ENCODE assay signal across 12 mouse cellular contexts in genomic region chr3:103735776-103736600, GRCm38 (mm10). TPM values are rescaled to one million over a fixed set of nuclear protein-coding genes. Genes with fewer than 3 reads are reported as not detected.
DNase-seq lines count a peak whose midpoint lies in the region; ATAC-seq and TF ChIP-seq lines count a peak whose summit lies in the region.
"Had no signal": no experiment of that assay in that cellular context is flagged by ENCODE, and none has a peak within 500 bp of the region (broad histone marks: within the 10 kb centered on the region; RNA-seq: fewer than 3 reads in every experiment).

No protein-coding gene starts in this region.

- WGBS in forebrain, embryonic 14.5 days: 83% methylated on average over 28 of the region's 28 CpGs
- WGBS in forebrain, embryonic 13.5 days: 81% methylated on average over 28 of the region's 28 CpGs
- 83% methylated on average over 28 of the region's 28 CpGs for WGBS in liver, embryonic 11.5 days
- WGBS in liver, postnatal 0 days (ENCODE audit: insufficient replicate concordance): 88% methylated on average over 28 of the region's 28 CpGs
- 60% methylated on average over 28 of the region's 28 CpGs for WGBS in intestine, embryonic 14.5 days
- 77% methylated on average over 28 of the region's 28 CpGs for WGBS in olfactory bulb, adult 2 months

- H3K27me3 ChIP-seq in forebrain, embryonic 14.5 days (replicated peaks; ENCODE audit: control insufficient read depth, insufficient read depth, low read length): no peaks in the 10 kb centered on the region
- 0 out of 2 replicates have a peak, but pooled peaks cover 4% of the 10 kb centered on the region for H3K27me3 ChIP-seq in forebrain, embryonic 13.5 days
- no peaks in the 10 kb centered on the region for H3K27me3 ChIP-seq in liver, embryonic 11.5 days (replicated peaks; ENCODE audit: control insufficient read depth, insufficient read depth, low read length)
- H3K27me3 ChIP-seq in liver, postnatal 0 days (ENCODE audit: insufficient read depth, low read length): no peaks in the 10 kb centered on the region
- no peaks in the 10 kb centered on the region for H3K27me3 ChIP-seq in intestine, embryonic 14.5 days (replicated peaks; ENCODE audit: control insufficient read depth, insufficient read depth, low read length)
- H3K27me3 ChIP-seq: megakaryocyte, embryonic 14.5 days had no signal

- TF ChIP-seq POLR2A in olfactory bulb, adult 2 months (IDR thresholded peaks at IDR 0.05; ENCODE audit: insufficient read depth, low read depth, low read length): no peak

- H3K27ac ChIP-seq in forebrain, embryonic 14.5 days (ENCODE audit: low read depth, low read length): no peak overlapping the region
- no peak overlapping the region for H3K27ac ChIP-seq in forebrain, embryonic 13.5 days
- H3K27ac ChIP-seq in liver, embryonic 11.5 days (ENCODE audit: low read depth, low read length): no peak overlapping the region
- H3K27ac ChIP-seq in liver, postnatal 0 days (ENCODE audit: low read depth): no peak overlapping the region
- peak overlapping the region; percentile 98 for H3K27ac ChIP-seq in intestine, embryonic 14.5 days (ENCODE audit: low read depth)
- peak overlapping the region; percentile 96 for H3K27ac ChIP-seq in olfactory bulb, adult 2 months (ENCODE audit: insufficient read depth, low read depth, low read length)

- H3K9ac ChIP-seq in forebrain, embryonic 14.5 days (ENCODE audit: low read length): peak overlapping the region; percentile 21; the same call in 1 of the 2 replicates
- H3K9ac ChIP-seq in forebrain, embryonic 13.5 days: no peak overlapping the region
- H3K9ac ChIP-seq in liver, embryonic 11.5 days (ENCODE audit: low read depth, low read length): no peak overlapping the region
- no peak overlapping the region for H3K9ac ChIP-seq in liver, postnatal 0 days (replicated peaks)
- H3K9ac ChIP-seq in intestine, embryonic 14.5 days (ENCODE audit: low read length): peak overlapping the region; percentile 49

- no peak overlapping the region for H3K4me3 ChIP-seq in forebrain, embryonic 14.5 days (ENCODE audit: low read depth, low read length)
- H3K4me3 ChIP-seq in forebrain, embryonic 13.5 days: no peak overlapping the region
- H3K4me3 ChIP-seq in liver, embryonic 11.5 days (ENCODE audit: low read depth, low read length): no peak overlapping the region
- H3K4me3 ChIP-seq in liver, postnatal 0 days (ENCODE audit: low read depth, low read length): no peak overlapping the region
- H3K4me3 ChIP-seq in intestine, embryonic 14.5 days (ENCODE audit: low read depth, low read length): peak overlapping the region; percentile 37
- no peak overlapping the region for H3K4me3 ChIP-seq in olfactory bulb, adult 2 months (ENCODE audit: insufficient read depth, low read depth, low read length)
- H3K4me3 ChIP-seq: megakaryocyte, embryonic 14.5 days had no signal

- H3K36me3 ChIP-seq in forebrain, embryonic 14.5 days (ENCODE audit: control insufficient read depth, insufficient read depth, low read length): no peaks in the 10 kb centered on the region
- peaks cover 5% of the 10 kb centered on the region for H3K36me3 ChIP-seq in forebrain, embryonic 13.5 days (ENCODE audit: poor library complexity, severe bottlenecking)
- no peaks in the 10 kb centered on the region; the same call in none of the 2 replicates for H3K36me3 ChIP-seq in liver, embryonic 11.5 days (ENCODE audit: control insufficient read depth, insufficient read depth, low read length)
- H3K36me3 ChIP-seq in liver, postnatal 0 days (replicated peaks; ENCODE audit: insufficient read depth, low read length): peaks cover 14% of the 10 kb centered on the region
- no peaks in the 10 kb centered on the region for H3K36me3 ChIP-seq in intestine, embryonic 14.5 days (ENCODE audit: control insufficient read depth, insufficient read depth, low read length)

- TF ChIP-seq CTCF in liver, postnatal 0 days (IDR thresholded peaks at IDR 0.05; ENCODE audit: low read depth): no peak
- TF ChIP-seq CTCF in olfactory bulb, adult 2 months (IDR thresholded peaks at IDR 0.05; ENCODE audit: insufficient read depth, low read depth, low read length): no peak

- ATAC-seq in forebrain, embryonic 14.5 days: no peak
- no peak for ATAC-seq in forebrain, embryonic 13.5 days
- ATAC-seq in liver, embryonic 11.5 days (replicated peaks; ENCODE audit: low FRiP score): no peak
- no peak for ATAC-seq in liver, postnatal 0 days
- no peak for ATAC-seq in intestine, embryonic 14.5 days (replicated peaks; ENCODE audit: low FRiP score, low TSS enrichment, low read depth)

- no peak for DNase-seq in forebrain, embryonic 14.5 days (ENCODE audit: low spot score)
- DNase-seq in liver, embryonic 11.5 days (ENCODE audit: low spot score): no peak
- DNase-seq in liver, postnatal 0 days: no peak
- DNase-seq in intestine, embryonic 14.5 days (ENCODE audit: low spot score): no peak
- DNase-seq in frontal cortex, adult 2 months (ENCODE audit: extremely low spot score in 1 of 2, low spot score in 1 of 2): no peak
- no peak for DNase-seq in right cerebral cortex, postnatal 36 days (ENCODE audit: low spot score in 2 of 2)
- DNase-seq: layer of hippocampus, postnatal 36 days; right cerebral cortex, postnatal 25 days had no signal

- no peak overlapping the region for H3K4me2 ChIP-seq in forebrain, embryonic 14.5 days (ENCODE audit: low read length)
- no peak overlapping the region for H3K4me2 ChIP-seq in forebrain, embryonic 13.5 days
- peak overlapping the region; percentile 67 for H3K4me2 ChIP-seq in liver, embryonic 11.5 days
- H3K4me2 ChIP-seq in liver, postnatal 0 days (ENCODE audit: low read depth, low read length): no peak overlapping the region
- peak overlapping the region; percentile 69 for H3K4me2 ChIP-seq in intestine, embryonic 14.5 days (ENCODE audit: low read length)

- TF ChIP-seq EP300 in liver, postnatal 0 days (IDR thresholded peaks at IDR 0.05; ENCODE audit: low read depth): no peak

- H3K4me1 ChIP-seq in forebrain, embryonic 14.5 days (ENCODE audit: control insufficient read depth, insufficient read depth, low read length): peaks cover 42% of the 10 kb centered on the region
- peaks cover 56% of the 10 kb centered on the region for H3K4me1 ChIP-seq in forebrain, embryonic 13.5 days
- H3K4me1 ChIP-seq in liver, embryonic 11.5 days (replicated peaks; ENCODE audit: control insufficient read depth, insufficient read depth, low read length): peaks cover 14% of the 10 kb centered on the region
- peaks cover 11% of the 10 kb centered on the region for H3K4me1 ChIP-seq in liver, postnatal 0 days (ENCODE audit: insufficient read depth)
- peaks cover 43% of the 10 kb centered on the region for H3K4me1 ChIP-seq in intestine, embryonic 14.5 days (replicated peaks; ENCODE audit: control insufficient read depth, insufficient read depth, low read length)
- H3K4me1 ChIP-seq in olfactory bulb, adult 2 months (ENCODE audit: control insufficient read depth, insufficient read depth, low read length): peaks cover 54% of the 10 kb centered on the region

- H3K9me3 ChIP-seq in forebrain, embryonic 14.5 days (replicated peaks; ENCODE audit: control insufficient read depth, low read length): no peaks in the 10 kb centered on the region
- H3K9me3 ChIP-seq in forebrain, embryonic 13.5 days (replicated peaks): no peaks in the 10 kb centered on the region
- H3K9me3 ChIP-seq in liver, embryonic 11.5 days (ENCODE audit: control insufficient read depth, low read length): no peaks in the 10 kb centered on the region
- H3K9me3 ChIP-seq in liver, postnatal 0 days (ENCODE audit: low read length): no peaks in the 10 kb centered on the region
- no peaks in the 10 kb centered on the region for H3K9me3 ChIP-seq in intestine, embryonic 14.5 days (ENCODE audit: control insufficient read depth, low read length)
- H3K9me3 ChIP-seq: megakaryocyte, embryonic 14.5 days had no signal

RNA-seq across cellular contexts. Expression of gene Olfml3, which starts 1.8 kb away (rescaled TPM):
- polyA plus RNA-seq in forebrain, embryonic 14.5 days (2014; fragmentation: Nextera tagmentation; extraction: Ambion mirVana): 5.6 and 6.3 TPM in 2 replicates
- 2.9 and 3.0 TPM in 2 replicates for polyA plus RNA-seq in forebrain, embryonic 13.5 days (2015; fragmentation: Nextera tagmentation; extraction: Ambion mirVana)
- 7.8 and 8.5 TPM in 2 replicates for polyA plus RNA-seq in liver, embryonic 11.5 days (2014; fragmentation: Nextera tagmentation; extraction: Ambion mirVana)
- polyA plus RNA-seq in liver, postnatal 0 days (2015; fragmentation: Nextera tagmentation; extraction: Ambion mirVana): 2.6 TPM in 2 replicates
- 66.6 and 79.3 TPM in 2 replicates for polyA plus RNA-seq in intestine, embryonic 14.5 days (2014; fragmentation: Nextera tagmentation; extraction: Ambion mirVana)
- not detected in 2 replicates for polyA plus RNA-seq in olfactory bulb, adult 2 months (2012; ENCODE audit: insufficient read depth, insufficient read length, low replicate concordance, missing spikeins)
- 11.0 and 14.8 TPM in 2 replicates for polyA plus RNA-seq in frontal cortex, adult 2 months (2012; rRNA removed)

RNA-seq across cellular contexts. Expression of gene Gm10964, which starts 3.2 kb away (rescaled TPM):
- not detected in 2 replicates for polyA plus RNA-seq in forebrain, embryonic 14.5 days (2014; fragmentation: Nextera tagmentation; extraction: Ambion mirVana)
- polyA plus RNA-seq in forebrain, embryonic 13.5 days (2015; fragmentation: Nextera tagmentation; extraction: Ambion mirVana): not detected in 2 replicates
- not detected in 2 replicates for polyA plus RNA-seq in liver, embryonic 11.5 days (2014; fragmentation: Nextera tagmentation; extraction: Ambion mirVana)
- not detected in 2 replicates for polyA plus RNA-seq in liver, postnatal 0 days (2015; fragmentation: Nextera tagmentation; extraction: Ambion mirVana)
- not detected in 2 replicates for polyA plus RNA-seq in intestine, embryonic 14.5 days (2014; fragmentation: Nextera tagmentation; extraction: Ambion mirVana)
- not detected in 2 replicates for polyA plus RNA-seq in olfactory bulb, adult 2 months (2012; ENCODE audit: insufficient read depth, insufficient read length, low replicate concordance, missing spikeins)
- not detected in 2 replicates for polyA plus RNA-seq in frontal cortex, adult 2 months (2012; rRNA removed)
- polyA plus RNA-seq: C2C12 had no signal

RNA-seq across cellular contexts. Expression of gene Hipk1, which starts 55.4 kb away (rescaled TPM):
- polyA plus RNA-seq in forebrain, embryonic 14.5 days (2014; fragmentation: Nextera tagmentation; extraction: Ambion mirVana): 15.5 and 16.2 TPM in 2 replicates
- 13.0 and 14.5 TPM in 2 replicates for polyA plus RNA-seq in forebrain, embryonic 13.5 days (2015; fragmentation: Nextera tagmentation; extraction: Ambion mirVana)
- polyA plus RNA-seq in liver, embryonic 11.5 days (2014; fragmentation: Nextera tagmentation; extraction: Ambion mirVana): 15.5 and 15.7 TPM in 2 replicates
- 7.6 and 8.3 TPM in 2 replicates for polyA plus RNA-seq in liver, postnatal 0 days (2015; fragmentation: Nextera tagmentation; extraction: Ambion mirVana)
- polyA plus RNA-seq in intestine, embryonic 14.5 days (2014; fragmentation: Nextera tagmentation; extraction: Ambion mirVana): 14.4 and 15.8 TPM in 2 replicates
- polyA plus RNA-seq in olfactory bulb, adult 2 months (2012; ENCODE audit: insufficient read depth, insufficient read length, low replicate concordance, missing spikeins): 438 TPM in 1 of 2 replicates, not detected in the other
- 43.6 and 48.6 TPM in 2 replicates for polyA plus RNA-seq in frontal cortex, adult 2 months (2012; rRNA removed)

Comparison
In these comparisons a context has a peak if more than half of its experiments do, and no peak if none do; other contexts are left out.
1. H3K4me2 ChIP-seq: peak in liver, embryonic 11.5 days (single experiment) and intestine, embryonic 14.5 days (single experiment); none in forebrain, embryonic 14.5 days (single experiment), forebrain, embryonic 13.5 days (single experiment) and liver, postnatal 0 days (single experiment).
2. H3K9ac ChIP-seq: peak in forebrain, embryonic 14.5 days (single experiment) and intestine, embryonic 14.5 days (single experiment); none in forebrain, embryonic 13.5 days (single experiment), liver, embryonic 11.5 days (single experiment) and liver, postnatal 0 days (single experiment).
3. H3K27ac ChIP-seq: peak in intestine, embryonic 14.5 days (single experiment) and olfactory bulb, adult 2 months (single experiment); none in forebrain, embryonic 14.5 days (single experiment), forebrain, embryonic 13.5 days (single experiment), liver, embryonic 11.5 days (single experiment) and liver, postnatal 0 days (single experiment).